Mouse (Mus musculus) testis, adult 2 months (tissue): ENCODE measurements around the gene Nphp1.

Experiments used
- CTCF ChIP-seq: fragments of 200-500 bp; IDR thresholded peaks from 2 replicates; pipeline ENCODE4 v1.5.1; 2012; ENCODE audit warnings: low read depth, mild to moderate bottlenecking, inconsistent platforms, low read length, moderate library complexity; ENCODE audit not compliant: control insufficient read depth, insufficient read depth, insufficient replicate concordance
- POLR2A ChIP-seq: fragments of 200-500 bp; IDR thresholded peaks from 2 replicates; pipeline ENCODE4 v1.6.1; 2012; ENCODE audit warnings: low read depth, mild to moderate bottlenecking, inconsistent platforms, low read length, moderate library complexity; ENCODE audit not compliant: control insufficient read depth

DNA sequence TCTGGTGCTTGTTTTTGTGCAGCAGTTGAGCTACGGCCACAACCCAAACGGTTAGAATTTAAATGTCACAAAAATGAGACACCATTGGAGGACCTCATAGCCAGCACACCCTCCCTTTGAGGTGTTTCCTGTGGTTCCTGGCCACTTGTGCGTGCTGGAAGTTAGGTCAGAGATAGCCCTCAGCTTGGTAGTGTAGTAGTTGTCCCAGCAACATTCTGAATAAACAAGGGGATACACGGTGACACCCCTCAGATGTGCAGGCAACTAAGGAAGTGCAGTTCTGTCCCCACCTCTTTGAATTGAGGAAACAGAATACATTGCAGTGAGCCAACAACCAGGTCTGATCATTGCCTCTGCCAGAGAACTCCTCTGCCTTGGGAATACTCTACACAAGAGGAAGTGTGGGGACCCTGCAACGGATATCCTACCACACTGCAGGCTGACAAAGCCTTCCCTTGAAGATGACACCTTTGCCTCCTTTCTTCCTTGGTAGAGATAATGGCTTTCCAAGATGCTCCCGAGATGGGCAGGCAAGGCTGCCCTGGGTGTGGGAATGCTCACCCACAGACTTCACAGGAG lies 52.0 kb downstream of the Nphp1 start:
- TF ChIP-seq CTCF (no peak), POLR2A (no peak)
